Mouse (Mus musculus) left cerebral cortex, adult 8-10 months (tissue): ENCODE results near the gene Fscb. TPM values are rescaled to one million over a fixed set of nuclear protein-coding genes. Genes with fewer than 3 reads are reported as not detected.
A peak's percentile ranks its signal among the peaks of the same experiment; 100 is the strongest.

Source experiments
- DNase-seq, 2 experiments: peaks; one replicate each; pipeline ENCODE4 v3.0.0; 2022; ENCODE audit warnings: low spot score in 2 of 2
- total RNA-seq, 4 experiments: library from RNA; stranded (reverse); gene quantifications; 2 replicates each; pipeline ENCODE4 v1.2.4; 2022

The Fscb gene
- total RNA-seq: not detected

GRCm38 (mm10) chr12:64474590-64474989, at the start of gene Fscb:
TSS of gene Fscb (minus strand) at chr12:64474690.
- DNase-seq: no peak

- no peak for DNase-seq
Observed at GRCm38 (mm10) chr12:64516775-64517174, 42.3 kb upstream of the Fscb start.

- no peak for DNase-seq
Observed at GRCm38 (mm10) chr12:64513439-64513838, 38.9 kb upstream of the Fscb start.

GRCm38 (mm10) chr12:64497706-64498105, 23.2 kb upstream of the Fscb start:
- no peak for DNase-seq

- DNase-seq: no peak
Observed at GRCm38 (mm10) chr12:64473615-64474014, 875 bp downstream of the Fscb start.

- no peak for DNase-seq
Observed at GRCm38 (mm10) chr12:64473136-64473535, 1.4 kb downstream of the Fscb start.

- no peak for DNase-seq
Observed at GRCm38 (mm10) chr12:64455228-64455627, 19.3 kb downstream of the Fscb start.

- DNase-seq: peak in 1 of 2 experiments; percentile 8
Observed at GRCm38 (mm10) chr12:64449911-64450310, 24.6 kb downstream of the Fscb start.

GRCm38 (mm10) chr12:64436675-64437074, 37.8 kb downstream of the Fscb start:
- no peak for DNase-seq
